ENCODE assay signal across 8 mouse cellular contexts in genomic region chr9:94539346-94539865, GRCm38 (mm10). TPM values are rescaled to one million over a fixed set of nuclear protein-coding genes. Genes with fewer than 3 reads are reported as not detected.
DNase-seq lines count a peak whose midpoint lies in the region; ATAC-seq lines count a peak whose summit lies in the region.

No protein-coding gene starts in this region.

- no peaks in the 10 kb centered on the region for H3K27me3 ChIP-seq in liver, embryonic 11.5 days (replicated peaks; ENCODE audit: control insufficient read depth, insufficient read depth, low read length)
- no peaks in the 10 kb centered on the region for H3K27me3 ChIP-seq in embryonic facial prominence, embryonic 14.5 days (replicated peaks; ENCODE audit: control insufficient read depth, insufficient read depth, low read length)
- H3K27me3 ChIP-seq in limb, embryonic 10.5 days (ENCODE audit: low read depth, poor library complexity, severe bottlenecking) = peaks cover 3% of the 10 kb centered on the region; the same call in 1 of the 2 replicates

- DNase-seq in liver, embryonic 11.5 days (ENCODE audit: low spot score) = no peak
- DNase-seq in liver = no peak
- no peak for DNase-seq in embryonic facial prominence, embryonic 14.5 days (ENCODE audit: low spot score)
- no peak for DNase-seq in limb, embryonic 10.5 days (ENCODE audit: low spot score)
- peak; percentile 9 for DNase-seq in retina, embryonic 14.5 days (ENCODE audit: low spot score)
- no peak for DNase-seq in frontal cortex, postnatal 25 days (ENCODE audit: low spot score in 2 of 2)
- DNase-seq in adrenal gland, postnatal 25 days = no peak
- no peak for DNase-seq in left cerebral cortex, postnatal 14 days (ENCODE audit: low spot score in 2 of 2)

- 54% methylated on average over 8 of the region's 8 CpGs for WGBS in liver, embryonic 11.5 days
- 35% methylated on average over 8 of the region's 8 CpGs for WGBS in embryonic facial prominence, embryonic 14.5 days
- 57% methylated on average over 8 of the region's 8 CpGs for WGBS in limb, embryonic 10.5 days

- H3K4me1 ChIP-seq in liver, embryonic 11.5 days (replicated peaks; ENCODE audit: control insufficient read depth, insufficient read depth, low read length) = peaks cover 7% of the 10 kb centered on the region
- peaks cover 14% of the 10 kb centered on the region; the same call in 1 of the 2 replicates for H3K4me1 ChIP-seq in embryonic facial prominence, embryonic 14.5 days (ENCODE audit: control insufficient read depth, insufficient read depth, low read length)
- H3K4me1 ChIP-seq in limb, embryonic 10.5 days = peaks cover 27% of the 10 kb centered on the region

- no peak for ATAC-seq in liver, embryonic 11.5 days (replicated peaks; ENCODE audit: low FRiP score)
- ATAC-seq in embryonic facial prominence, embryonic 14.5 days (ENCODE audit: low read depth) = no peak

- no peak overlapping the region; the same call in 1 of the 2 replicates for H3K9ac ChIP-seq in liver, embryonic 11.5 days (ENCODE audit: low read depth, low read length)
- peak overlapping the region; percentile 84 for H3K9ac ChIP-seq in embryonic facial prominence, embryonic 14.5 days (ENCODE audit: low read depth, low read length)

- H3K4me2 ChIP-seq in liver, embryonic 11.5 days = peak overlapping the region; percentile 80
- H3K4me2 ChIP-seq in embryonic facial prominence, embryonic 14.5 days (ENCODE audit: low read depth, low read length) = peak overlapping the region; percentile 89

- H3K9me3 ChIP-seq in liver, embryonic 11.5 days (ENCODE audit: control insufficient read depth, low read length) = no peaks in the 10 kb centered on the region
- no peaks in the 10 kb centered on the region for H3K9me3 ChIP-seq in embryonic facial prominence, embryonic 14.5 days (ENCODE audit: control insufficient read depth, low read length)
- no peaks in the 10 kb centered on the region for H3K9me3 ChIP-seq in limb, embryonic 10.5 days (replicated peaks)

- H3K36me3 ChIP-seq in liver, embryonic 11.5 days (ENCODE audit: control insufficient read depth, insufficient read depth, low read length) = no peaks in the 10 kb centered on the region
- no peaks in the 10 kb centered on the region for H3K36me3 ChIP-seq in embryonic facial prominence, embryonic 14.5 days (ENCODE audit: control insufficient read depth, insufficient read depth, low read length)
- no peaks in the 10 kb centered on the region for H3K36me3 ChIP-seq in limb, embryonic 10.5 days

- no peak overlapping the region; the same call in 1 of the 2 replicates for H3K27ac ChIP-seq in liver, embryonic 11.5 days (ENCODE audit: low read depth, low read length)
- no peak overlapping the region for H3K27ac ChIP-seq in embryonic facial prominence, embryonic 14.5 days (replicated peaks; ENCODE audit: low read depth, low read length)
- peak overlapping the region; percentile 96; the same call in 1 of the 2 replicates for H3K27ac ChIP-seq in limb, embryonic 10.5 days

- H3K4me3 ChIP-seq in liver, embryonic 11.5 days (ENCODE audit: low read depth, low read length) = peak overlapping the region; percentile 83
- peak overlapping the region; percentile 67 for H3K4me3 ChIP-seq in embryonic facial prominence, embryonic 14.5 days (ENCODE audit: low read depth, low read length)
- H3K4me3 ChIP-seq in limb, embryonic 10.5 days = peak overlapping the region; percentile 77

- intact Hi-C loops in left cerebral cortex, postnatal 14 days (cut with DNase I) = loop anchor here (10.0 kb wide), 1 partner anchor 545 kb away; no protein-coding TSS in a partner anchor

RNA-seq across cellular contexts. Expression of gene 1190002N15Rik, which starts 1.5 kb away (rescaled TPM):
- 18.9 and 19.7 TPM in 2 replicates for polyA plus RNA-seq in liver, embryonic 11.5 days (2014; fragmentation: Nextera tagmentation; extraction: Ambion mirVana)
- 26.7 and 32.6 TPM in 2 replicates for polyA plus RNA-seq in embryonic facial prominence, embryonic 14.5 days (2014; fragmentation: Nextera tagmentation; extraction: Ambion mirVana)
- polyA plus RNA-seq in limb, embryonic 10.5 days (2016; fragmentation: Nextera tagmentation; extraction: Ambion mirVana) = 5.8 and 6.6 TPM in 2 replicates
- 24.2 and 25.2 TPM in 2 replicates for total RNA-seq in adrenal gland, postnatal 25 days (2021)
- total RNA-seq in left cerebral cortex, postnatal 14 days (2021) = 10 to 100 TPM; 36.8 to 41.3 TPM
